Mouse (Mus musculus) heart, embryonic 12.5 days (tissue): ENCODE data around the gene Ezh1. TPM values are rescaled to one million over a fixed set of nuclear protein-coding genes. Genes with fewer than 3 reads are reported as not detected.

Experiments used
- ATAC-seq: fragments of 200-750 bp; cut with Nextera tagmentation; 2 replicates; pipeline ENCODE4 v1.8.0; 2017; ENCODE audit warnings: moderate TSS enrichment, moderate library complexity; ENCODE audit not compliant: insufficient number of reproducible peaks, low FRiP score
- H3K27ac ChIP-seq: fragments of 300-500 bp; sonication (generic); 2 replicates; pipeline ENCODE4 v1.5.1; 2016; ENCODE audit warnings: mild to moderate bottlenecking, moderate library complexity; ENCODE audit not compliant: poor library complexity, severe bottlenecking
- H3K27me3 ChIP-seq: fragments of 300-500 bp; sonication (generic); replicated peaks from 2 replicates; pipeline ENCODE4 v1.6.1; 2016; ENCODE audit warnings: mild to moderate bottlenecking, moderate library complexity
- H3K36me3 ChIP-seq: fragments of 300-500 bp; sonication (generic); 2 replicates; pipeline ENCODE4 v1.6.1; 2016; ENCODE audit warnings: mild to moderate bottlenecking, moderate library complexity
- H3K4me1 ChIP-seq: fragments of 300-500 bp; sonication (generic); replicated peaks from 2 replicates; pipeline ENCODE4 v1.6.1; 2016; ENCODE audit warnings: mild to moderate bottlenecking
- H3K4me2 ChIP-seq: fragments of 300-500 bp; sonication (generic); 2 replicates; pipeline ENCODE4 v1.6.1; 2016; ENCODE audit warnings: mild to moderate bottlenecking, moderate library complexity
- H3K4me3 ChIP-seq: fragments of 300-500 bp; sonication (generic); 2 replicates; pipeline ENCODE4 v1.5.1; 2016; ENCODE audit warnings: mild to moderate bottlenecking
- H3K9ac ChIP-seq: fragments of 300-500 bp; sonication (generic); 2 replicates; pipeline ENCODE4 v1.6.1; 2016; ENCODE audit warnings: mild to moderate bottlenecking, moderate library complexity
- H3K9me3 ChIP-seq: fragments of 300-500 bp; sonication (generic); replicated peaks from 2 replicates; pipeline ENCODE4 v1.6.1; 2016; ENCODE audit warnings: mild to moderate bottlenecking, moderate library complexity
- WGBS: fragments of 180-500 bp; shearing (Covaris S2); methylation state at CpG from one replicate; pipeline ENCODE4 v1.1.7; 2016; 5-methylcytosine and 5-hydroxymethylcytosine counted together
- polyA plus RNA-seq: library from polyadenylated mRNA; unstranded; fragments of >200 nt; fragmentation: Nextera tagmentation; extraction: Ambion mirVana; gene quantifications from 2 replicates; pipeline ENCODE4 v1.2.1, GENCODE M21; 2016

The Ezh1 gene
- polyA plus RNA-seq, 1 experiment from 2014 or later: 14.9 TPM

DNA sequence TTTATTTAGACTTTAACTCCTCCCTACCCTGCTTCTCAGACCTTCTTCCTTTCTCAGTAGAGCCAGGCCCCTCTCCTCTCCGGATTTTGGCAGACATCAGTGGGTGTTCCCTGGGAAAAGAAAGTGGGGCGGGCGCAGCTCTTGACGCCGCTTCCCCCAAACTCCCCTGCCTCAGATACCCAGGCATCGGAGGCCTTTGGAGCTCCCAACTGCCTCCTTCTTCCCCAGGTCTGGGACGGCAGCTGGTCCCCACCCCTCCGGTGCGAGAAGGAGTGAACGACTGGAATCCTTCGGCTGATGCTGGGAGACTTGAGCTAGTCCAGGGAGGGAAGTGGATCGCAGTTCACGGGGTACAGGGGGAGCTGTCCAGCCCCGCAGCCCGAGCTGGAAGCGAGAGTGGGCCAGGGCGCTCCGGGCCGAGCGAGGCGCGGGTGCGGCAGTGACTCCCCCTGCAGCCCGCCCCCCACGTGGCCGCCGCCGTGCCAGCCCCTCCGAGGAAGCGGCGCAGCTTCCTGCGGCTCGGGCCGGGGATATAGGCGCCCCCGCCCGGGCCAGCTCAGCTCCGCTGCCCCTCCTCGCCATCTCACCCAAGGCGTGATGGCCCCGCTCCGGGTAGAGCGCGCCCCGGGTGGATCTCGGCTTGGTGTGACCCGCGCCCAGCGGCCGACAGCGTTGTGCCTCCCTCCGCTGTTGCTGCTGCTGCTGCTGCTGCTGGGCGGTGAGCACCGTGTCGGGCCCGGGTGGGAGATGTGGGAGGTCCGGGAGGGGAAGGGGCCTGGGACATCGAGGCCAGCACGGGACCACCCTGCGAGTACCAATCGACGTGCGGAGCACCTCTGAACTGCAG is 19.8 kb upstream of the Ezh1 start, which contains the start of gene Ramp2:
Gene Ramp2 (plus strand): TSS at position 174 of the 847 bp plus-strand sequence.
- peak within 1 kb of the TSS; percentile 62 for H3K4me3 ChIP-seq
- peak within 1 kb of the TSS; percentile 84 for H3K4me2 ChIP-seq
- H3K9ac ChIP-seq: peak within 1 kb of the TSS; percentile 79
- WGBS: under 1% methylated on average over 53 of the region's 63 CpGs
- H3K27me3 ChIP-seq: peaks cover 32% of the 10 kb centered on the region
- peak within 1 kb of the TSS; percentile 85 for H3K27ac ChIP-seq
- peak; percentile 77 for ATAC-seq
- H3K36me3 ChIP-seq: no peaks in the 10 kb centered on the region
- H3K9me3 ChIP-seq: no peaks in the 10 kb centered on the region
- peaks cover 8% of the 10 kb centered on the region for H3K4me1 ChIP-seq

GRCm38 (mm10) chr11:101245071-101245470 is 18.8 kb upstream of the Ezh1 start:
- no peak for ATAC-seq
- H3K4me3 ChIP-seq: peak overlapping the region; percentile 62
- peak overlapping the region; percentile 85 for H3K27ac ChIP-seq
- no peaks in the 10 kb centered on the region for H3K9me3 ChIP-seq
- peaks cover 32% of the 10 kb centered on the region for H3K27me3 ChIP-seq
- 16% methylated on average over 4 of the region's 4 CpGs for WGBS
- peak overlapping the region; percentile 84 for H3K4me2 ChIP-seq
- peaks cover 8% of the 10 kb centered on the region for H3K4me1 ChIP-seq
- H3K36me3 ChIP-seq: no peaks in the 10 kb centered on the region
- H3K9ac ChIP-seq: peak overlapping the region; percentile 79; the same call in 1 of the 2 replicates

- WGBS: 36% methylated on average over 5 of the region's 5 CpGs
These were observed 11.9 kb upstream of the Ezh1 start for GRCm38 (mm10) chr11:101238071-101238647.

DNA sequence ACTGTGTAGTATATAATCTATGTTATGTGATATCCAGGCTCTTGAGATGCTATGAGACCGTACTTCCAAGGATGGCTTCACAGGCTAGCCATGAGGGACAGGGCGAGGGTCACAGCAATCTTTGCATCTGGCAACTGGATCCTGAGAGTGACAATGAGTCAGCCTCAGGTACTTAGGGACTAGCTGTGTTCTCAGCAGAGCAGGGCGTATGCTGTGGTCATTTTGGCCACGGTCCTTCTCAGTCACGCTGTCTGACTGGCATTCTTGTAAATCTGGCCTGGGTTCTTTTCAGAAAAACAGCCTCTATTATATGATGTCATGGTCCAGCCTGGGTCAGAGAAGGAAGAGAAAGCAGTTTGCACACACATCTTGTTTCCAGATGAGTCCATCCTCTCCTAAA is 10.5 kb upstream of the Ezh1 start:
- WGBS: 87% methylated on average over 5 of the region's 5 CpGs
- H3K9ac ChIP-seq: no peak overlapping the region
- no peak overlapping the region; the same call in 1 of the 2 replicates for H3K27ac ChIP-seq
- peaks cover 7% of the 10 kb centered on the region for H3K4me1 ChIP-seq
- no peaks in the 10 kb centered on the region for H3K27me3 ChIP-seq
- no peak overlapping the region for H3K4me3 ChIP-seq
- ATAC-seq: no peak
- no peaks in the 10 kb centered on the region for H3K36me3 ChIP-seq
- H3K9me3 ChIP-seq: no peaks in the 10 kb centered on the region
- H3K4me2 ChIP-seq: no peak overlapping the region

More at GRCm38 (mm10) chr11:101238071-101238647, 11.9 kb upstream of the Ezh1 start:
- ATAC-seq: no peak
- H3K27me3 ChIP-seq: no peaks in the 10 kb centered on the region
- H3K27ac ChIP-seq: peak overlapping the region; percentile 85
- H3K4me2 ChIP-seq: peak overlapping the region; percentile 29; the same call in 1 of the 2 replicates
- no peaks in the 10 kb centered on the region for H3K9me3 ChIP-seq
- no peak overlapping the region for H3K4me3 ChIP-seq
- peaks cover 4% of the 10 kb centered on the region; the same call in 1 of the 2 replicates for H3K4me1 ChIP-seq
- H3K9ac ChIP-seq: no peak overlapping the region
- H3K36me3 ChIP-seq: no peaks in the 10 kb centered on the region

GRCm38 (mm10) chr11:101235429-101235828 is 9.2 kb upstream of the Ezh1 start:
- Histone ChIP-seq H3K4me3 (no peak overlapping the region), H3K4me1 (peaks cover 21% of the 10 kb centered on the region), H3K9ac (no peak overlapping the region), H3K4me2 (no peak overlapping the region), H3K27ac (no peak overlapping the region), H3K9me3 (no peaks in the 10 kb centered on the region), H3K36me3 (no peaks in the 10 kb centered on the region), H3K27me3 (no peaks in the 10 kb centered on the region)
- no peak for ATAC-seq

GRCm38 (mm10) chr11:101234124-101234523 is 7.9 kb upstream of the Ezh1 start:
- Histone ChIP-seq H3K4me3 (no peak overlapping the region), H3K4me1 (peaks cover 29% of the 10 kb centered on the region), H3K27ac (no peak overlapping the region), H3K4me2 (no peak overlapping the region), H3K9me3 (no peaks in the 10 kb centered on the region), H3K9ac (no peak overlapping the region), H3K27me3 (no peaks in the 10 kb centered on the region), H3K36me3 (no peaks in the 10 kb centered on the region)
- ATAC-seq: no peak

GRCm38 (mm10) chr11:101233240-101233639 is 7.0 kb upstream of the Ezh1 start:
- H3K4me1 ChIP-seq: peaks cover 29% of the 10 kb centered on the region
- H3K9me3 ChIP-seq: no peaks in the 10 kb centered on the region
- H3K4me2 ChIP-seq: no peak overlapping the region
- no peak for ATAC-seq
- 74% methylated on average over 1 of the region's 1 CpGs for WGBS
- H3K36me3 ChIP-seq: no peaks in the 10 kb centered on the region
- H3K4me3 ChIP-seq: no peak overlapping the region
- no peak overlapping the region for H3K27ac ChIP-seq
- H3K9ac ChIP-seq: no peak overlapping the region
- H3K27me3 ChIP-seq: no peaks in the 10 kb centered on the region

GRCm38 (mm10) chr11:101232010-101232839 is 6.0 kb upstream of the Ezh1 start:
- WGBS: 37% methylated on average over 6 of the region's 6 CpGs
- H3K9ac ChIP-seq: peak overlapping the region; percentile 56; the same call in 1 of the 2 replicates
- H3K36me3 ChIP-seq: no peaks in the 10 kb centered on the region
- no peaks in the 10 kb centered on the region for H3K9me3 ChIP-seq
- peak overlapping the region; percentile 92 for H3K27ac ChIP-seq
- ATAC-seq: peak; percentile 90
- peaks cover 25% of the 10 kb centered on the region for H3K4me1 ChIP-seq
- H3K4me2 ChIP-seq: peak overlapping the region; percentile 57
- H3K27me3 ChIP-seq: no peaks in the 10 kb centered on the region
- H3K4me3 ChIP-seq: peak overlapping the region; percentile 17; the same call in 1 of the 2 replicates

GRCm38 (mm10) chr11:101230991-101231871 is 5.0 kb upstream of the Ezh1 start:
- WGBS: 11% methylated on average over 18 of the region's 18 CpGs
- H3K9ac ChIP-seq: peak overlapping the region; percentile 56
- no peaks in the 10 kb centered on the region for H3K36me3 ChIP-seq
- H3K4me1 ChIP-seq: peaks cover 25% of the 10 kb centered on the region
- H3K4me3 ChIP-seq: peak overlapping the region; percentile 17
- peak overlapping the region; percentile 57 for H3K4me2 ChIP-seq
- H3K9me3 ChIP-seq: no peaks in the 10 kb centered on the region
- 0 out of 2 replicates have a peak, but pooled peaks have one; percentile 28 for ATAC-seq
- no peaks in the 10 kb centered on the region for H3K27me3 ChIP-seq
- peak overlapping the region; percentile 92 for H3K27ac ChIP-seq

DNA sequence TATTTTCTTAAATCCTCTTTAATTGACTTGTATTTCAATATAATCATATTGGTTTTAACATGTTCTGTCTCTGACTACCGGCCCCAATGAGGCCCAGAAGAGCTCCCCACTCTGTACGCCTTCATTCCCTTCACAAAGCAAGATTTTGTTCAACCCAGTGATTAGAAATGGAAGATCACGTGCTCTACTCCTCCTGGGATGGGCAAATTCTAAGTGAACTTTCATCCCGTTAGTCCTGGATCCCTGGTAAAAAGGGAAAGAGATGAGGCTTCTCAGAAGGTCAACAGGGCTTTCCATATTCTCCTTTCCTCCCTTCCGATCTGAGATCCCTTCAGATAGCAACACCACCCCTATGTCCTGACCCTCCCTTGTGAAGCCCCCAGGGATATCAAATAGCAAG is 4.3 kb upstream of the Ezh1 start:
- WGBS: 31% methylated on average over 5 of the region's 5 CpGs

More for the DNA sequence above, 4.3 kb upstream of the Ezh1 start:
- Histone ChIP-seq H3K9me3 (no peaks in the 10 kb centered on the region), H3K9ac (no peak overlapping the region), H3K36me3 (no peaks in the 10 kb centered on the region), H3K27me3 (no peaks in the 10 kb centered on the region), H3K4me2 (peak overlapping the region; percentile 57; the same call in 1 of the 2 replicates), H3K4me1 (peaks cover 26% of the 10 kb centered on the region), H3K4me3 (no peak overlapping the region), H3K27ac (peak overlapping the region; percentile 92)
- ATAC-seq: no peak
